Mouse (Mus musculus): Measurements from ENCODE around the gene Majin.
A peak's percentile ranks its signal among the peaks of the same experiment; 100 is the strongest.

The Majin gene

DNA sequence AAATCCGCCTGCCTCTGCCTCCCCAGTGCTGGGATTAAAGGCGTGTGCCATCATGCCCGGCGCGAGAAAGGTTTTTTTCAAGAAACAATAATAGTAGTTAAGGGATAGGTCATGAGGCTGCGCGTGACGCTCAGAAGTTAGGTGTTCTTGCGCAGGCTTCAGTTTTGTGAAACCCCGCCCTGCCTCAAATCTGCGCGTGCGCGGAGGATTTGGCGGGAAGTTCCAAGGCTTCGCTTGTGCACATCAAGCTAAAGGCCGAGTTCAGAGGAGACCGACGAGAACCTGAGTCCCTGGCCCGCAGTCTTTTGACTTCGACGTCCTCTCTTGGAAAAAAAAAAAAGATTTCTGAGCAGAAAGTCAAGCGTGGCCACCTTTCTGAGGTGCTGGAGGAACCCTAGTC is at the start of gene Majin:
Majin (plus strand) TSS at position 258 of the 400 bp plus-strand sequence.
- no peak for DNase-seq (ENCODE audit: low spot score)

DNA sequence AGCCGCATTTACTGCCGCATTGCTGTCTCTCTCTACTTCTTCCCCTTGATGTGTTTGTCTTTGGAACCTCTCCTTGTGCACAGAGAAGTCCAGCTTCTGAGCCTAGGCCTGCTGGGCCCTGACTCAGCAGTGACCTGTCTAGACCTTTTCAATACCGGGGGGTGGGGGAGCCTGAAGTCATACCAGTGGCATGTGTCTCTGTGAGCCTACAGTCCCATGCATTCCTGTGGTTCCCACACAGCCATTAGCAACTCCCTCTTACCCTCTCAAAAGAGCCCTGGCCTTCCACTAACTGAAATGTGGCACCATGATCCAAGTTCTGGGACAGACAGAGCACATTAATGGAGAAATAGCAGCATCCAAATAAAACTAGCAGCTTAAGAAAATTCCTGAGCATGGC is 47.8 kb upstream of the Majin start:
- no peak for DNase-seq (ENCODE audit: low spot score)

DNA sequence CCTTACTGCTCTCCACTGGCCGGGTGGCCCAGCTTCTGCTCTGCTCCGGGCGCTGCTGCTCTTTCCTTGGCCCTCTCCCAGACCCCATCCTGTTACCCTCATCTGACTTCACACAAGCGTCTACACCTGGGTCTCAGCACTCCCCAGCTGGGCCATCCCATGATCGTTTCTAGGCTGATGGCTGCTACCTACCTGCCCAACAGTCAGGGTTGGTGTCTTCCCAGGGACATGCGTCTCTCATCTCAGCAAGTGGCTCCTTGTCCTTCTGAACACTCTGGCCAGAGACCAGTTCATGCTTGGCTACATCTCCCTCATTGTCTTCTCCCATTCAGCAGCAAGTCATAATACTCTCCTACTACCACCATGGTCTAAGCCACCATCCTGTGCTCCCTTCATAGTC is 44.5 kb upstream of the Majin start:
- DNase-seq (ENCODE audit: low spot score): no peak

DNA sequence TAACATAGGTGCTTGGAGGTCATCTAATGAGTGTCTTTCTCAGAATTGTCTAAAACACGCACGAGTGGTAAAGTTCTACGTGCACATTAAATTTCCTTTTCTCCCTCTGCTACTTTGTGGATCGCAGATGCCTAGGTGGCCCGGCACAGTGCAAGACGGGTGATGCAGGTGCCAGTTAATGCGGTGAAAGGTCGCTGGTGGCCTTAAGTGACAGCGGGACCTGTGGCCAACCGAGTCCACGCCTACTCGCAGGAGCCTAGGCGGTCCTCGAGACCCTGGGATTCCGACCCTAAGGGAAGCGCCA is 43.9 kb upstream of the Majin start:
- no peak for DNase-seq (ENCODE audit: low spot score)

GRCm38 (mm10) chr19:6140678-6141393 is 43.4 kb upstream of the Majin start, which contains the start of gene Batf2:
Gene Batf2 (plus strand): TSS chr19:6140983.
- DNase-seq (ENCODE audit: low spot score): peak; percentile 84

DNA sequence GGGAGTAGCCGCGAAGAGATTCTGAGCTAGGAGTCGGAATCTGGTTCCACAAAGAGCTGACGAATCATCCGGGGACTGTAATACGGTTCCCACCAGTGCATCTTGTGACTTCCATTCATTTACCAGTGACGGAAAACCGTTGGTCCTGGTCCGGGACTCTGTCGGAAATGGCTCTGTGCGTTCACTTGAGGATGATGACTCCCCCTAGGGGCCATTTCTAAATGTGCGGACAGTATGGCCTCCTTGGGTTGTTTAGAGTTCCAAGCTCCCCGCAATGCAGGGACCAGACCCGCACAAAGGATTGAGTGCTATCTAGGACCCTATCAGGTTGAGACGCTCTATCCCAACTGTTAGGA is 42.8 kb upstream of the Majin start, which contains the start of gene Arl2:
Arl2 (minus strand) TSS at position 155 of the 356 bp plus-strand sequence.
- peak; percentile 93 for DNase-seq (ENCODE audit: low spot score)

DNA sequence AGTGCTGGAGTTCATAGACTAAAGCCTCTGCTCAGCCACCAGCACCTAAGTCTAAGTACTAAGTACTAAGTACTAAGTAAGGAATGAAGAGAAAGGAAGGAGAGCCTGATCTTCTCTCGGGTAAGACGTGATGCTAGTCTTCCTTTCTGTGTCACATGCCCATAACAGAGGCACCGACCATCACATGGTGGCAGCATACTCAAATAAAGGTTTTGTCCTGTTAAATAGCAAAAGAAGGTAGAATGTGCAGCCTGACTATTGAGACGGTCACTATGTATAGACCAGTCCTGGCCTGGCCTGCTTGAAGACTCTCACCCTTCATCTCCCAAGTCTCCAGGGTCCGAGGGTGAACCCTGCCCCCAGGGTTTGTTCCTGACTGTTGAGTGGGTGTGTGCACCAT is 39.3 kb upstream of the Majin start:
- no peak for DNase-seq (ENCODE audit: low spot score)

DNA sequence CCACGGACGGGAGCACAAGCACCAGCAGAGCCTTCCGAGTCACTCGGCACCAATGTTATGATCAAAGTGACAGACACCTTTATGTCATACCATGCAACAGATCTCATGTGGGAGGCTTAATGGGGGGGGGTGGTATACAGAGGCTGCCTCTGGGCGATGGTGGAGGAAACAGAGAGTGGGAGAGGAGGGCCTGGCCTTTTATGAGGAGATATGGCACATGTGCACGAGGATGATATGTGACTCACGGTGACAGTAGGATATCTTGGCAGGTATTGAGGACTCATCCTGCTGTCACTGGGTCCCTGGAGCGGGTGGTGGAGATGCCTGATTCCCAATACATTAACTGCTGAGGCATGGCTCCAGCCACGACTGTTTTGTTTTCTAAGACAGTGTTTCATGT is 29.0 kb upstream of the Majin start:
- DNase-seq (ENCODE audit: low spot score): no peak

GRCm38 (mm10) chr19:6156372-6156771 is 27.8 kb upstream of the Majin start:
- DNase-seq (ENCODE audit: low spot score): no peak

- no peak for DNase-seq (ENCODE audit: low spot score)
Measured at GRCm38 (mm10) chr19:6157220-6157619, 27.0 kb upstream of the Majin start.

- no peak for DNase-seq (ENCODE audit: low spot score)
Measured at GRCm38 (mm10) chr19:6163872-6164547, 20.2 kb upstream of the Majin start.

DNA sequence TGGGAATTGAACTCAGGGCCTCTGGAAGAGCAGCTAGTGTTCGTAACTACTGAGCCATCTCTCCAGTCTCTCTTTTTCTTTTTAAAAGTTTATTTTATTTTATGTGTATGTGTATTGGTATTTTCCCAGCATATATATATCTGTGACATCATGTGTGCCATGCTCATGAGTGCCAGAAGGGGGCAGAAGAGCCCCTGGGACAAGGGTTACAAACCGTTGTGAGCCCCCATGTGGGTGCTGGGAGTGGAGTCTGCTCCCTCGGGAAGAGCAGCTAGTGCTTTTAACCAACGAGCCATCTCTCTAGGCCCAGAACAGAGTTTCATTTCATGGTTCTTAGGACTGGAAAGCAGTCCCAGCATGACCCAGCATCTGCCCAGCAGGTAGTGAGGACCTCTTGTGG is 17.4 kb upstream of the Majin start:
- no peak for DNase-seq (ENCODE audit: low spot score)

- no peak for DNase-seq (ENCODE audit: low spot score)
Measured at GRCm38 (mm10) chr19:6171215-6171614, 13.0 kb upstream of the Majin start.

DNA sequence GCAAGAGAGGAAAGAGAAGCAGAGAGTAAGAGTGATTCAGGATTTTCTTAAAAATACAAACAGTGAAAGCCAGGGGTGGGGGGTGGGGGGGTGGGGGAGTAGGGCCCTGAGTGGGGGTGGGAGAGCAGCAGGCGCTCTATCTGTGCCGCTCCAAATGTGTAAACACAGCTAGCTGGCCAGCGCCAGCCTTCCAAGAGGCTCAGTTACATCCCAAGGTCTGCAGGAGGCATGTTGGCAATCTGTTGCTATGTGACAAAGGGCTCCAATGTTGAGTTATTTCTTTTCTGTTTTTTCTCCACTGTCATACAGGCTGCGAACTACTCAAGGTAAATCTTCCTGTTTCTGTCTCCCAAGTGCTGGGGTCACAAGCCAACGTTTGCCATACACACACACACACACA is 9.4 kb upstream of the Majin start:
- no peak for DNase-seq (ENCODE audit: low spot score)

DNA sequence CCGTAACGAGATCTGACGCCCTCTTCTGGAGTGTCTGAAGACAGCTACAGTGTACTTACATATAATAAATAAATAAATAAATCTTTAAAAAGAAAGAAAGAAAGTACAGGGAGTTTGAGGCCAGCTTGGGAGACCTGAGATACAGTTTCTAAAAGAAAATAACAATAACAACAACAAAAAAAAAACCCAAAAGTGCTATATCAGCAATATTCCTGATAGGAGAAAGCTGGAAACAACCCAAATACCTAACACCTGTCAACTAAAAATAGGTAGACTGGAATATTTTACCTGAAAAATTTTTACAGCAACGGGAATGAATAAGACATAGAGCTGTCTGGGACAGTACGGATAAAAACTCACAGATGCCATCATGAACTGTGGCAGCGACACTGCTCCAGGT is 5.4 kb upstream of the Majin start:
- DNase-seq (ENCODE audit: low spot score): no peak

- DNase-seq (ENCODE audit: low spot score): no peak
Measured at GRCm38 (mm10) chr19:6181629-6182028, 2.6 kb upstream of the Majin start.

GRCm38 (mm10) chr19:6182534-6182933 is 1.7 kb upstream of the Majin start:
- no peak for DNase-seq (ENCODE audit: low spot score)

DNA sequence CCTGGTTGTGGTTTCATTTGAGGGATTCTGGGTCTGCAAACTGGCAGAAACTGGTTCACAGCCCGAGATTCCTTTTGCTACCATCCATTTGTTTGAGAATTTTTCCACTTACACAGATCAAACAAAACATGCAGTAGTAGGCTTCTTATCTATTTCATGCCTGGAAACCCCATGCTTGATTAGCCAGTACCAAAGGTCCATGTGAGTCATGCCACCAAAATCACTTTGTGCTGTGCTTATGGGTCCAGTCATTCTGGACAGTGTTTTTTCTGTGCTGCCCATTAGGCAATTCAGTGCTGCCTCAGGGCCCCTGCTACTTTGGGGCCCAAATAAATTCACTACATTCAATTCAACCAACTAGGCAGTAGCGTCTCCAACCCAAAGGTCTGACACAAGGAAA is 20.1 kb downstream of the Majin start:
- no peak for DNase-seq (ENCODE audit: low spot score)

GRCm38 (mm10) chr19:6206716-6207115 is 22.5 kb downstream of the Majin start:
- DNase-seq (ENCODE audit: low spot score): no peak

GRCm38 (mm10) chr19:6216046-6216705 is 32.0 kb downstream of the Majin start:
- DNase-seq (ENCODE audit: low spot score): no peak

DNA sequence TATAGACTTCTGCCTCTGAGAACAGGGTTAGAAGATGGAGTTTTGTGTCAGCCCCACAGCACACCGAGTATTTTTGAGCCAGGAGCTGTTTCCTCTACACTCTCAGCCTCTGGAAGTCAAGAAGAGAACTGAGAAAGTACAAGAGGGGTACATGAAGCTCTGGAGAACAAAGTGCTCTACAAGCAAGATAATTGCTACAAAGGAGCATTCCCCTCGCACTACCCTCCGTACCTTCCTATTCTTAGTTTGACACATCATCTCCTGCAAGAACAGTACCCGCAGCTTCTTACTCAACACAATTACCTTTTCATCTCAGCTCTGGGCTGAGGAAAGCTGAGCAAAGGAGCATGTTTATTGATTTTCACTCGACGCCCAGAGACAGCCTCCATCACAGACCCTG is 34.4 kb downstream of the Majin start:
- no peak for DNase-seq (ENCODE audit: low spot score)

- no peak for DNase-seq (ENCODE audit: low spot score)
Measured at GRCm38 (mm10) chr19:6226135-6226534, 41.9 kb downstream of the Majin start, which contains the start of gene Gpha2. Gene Gpha2 (plus strand): TSS chr19:6226380.

DNA sequence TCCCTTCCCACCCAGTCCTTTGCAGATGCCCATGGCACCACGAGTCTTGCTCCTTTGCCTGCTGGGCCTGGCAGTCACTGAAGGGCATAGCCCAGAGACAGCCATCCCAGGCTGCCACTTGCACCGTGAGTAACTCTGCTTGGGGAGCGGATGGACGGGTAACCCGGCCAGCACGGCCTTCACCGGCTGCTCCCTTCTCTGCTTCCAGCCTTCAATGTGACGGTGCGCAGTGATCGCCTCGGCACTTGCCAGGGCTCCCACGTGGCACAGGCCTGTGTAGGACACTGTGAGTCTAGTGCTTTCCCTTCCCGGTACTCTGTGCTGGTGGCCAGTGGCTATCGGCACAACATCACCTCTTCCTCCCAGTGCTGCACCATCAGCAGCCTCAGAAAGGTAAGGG is 42.6 kb downstream of the Majin start:
- no peak for DNase-seq (ENCODE audit: low spot score)
